Mouse (Mus musculus) right cerebral cortex, postnatal 36 days (tissue): ENCODE results near the gene Gm11146.

Source experiments
- DNase-seq, 2 experiments: peaks; one replicate each; pipeline ENCODE4 v3.0.0; 2022; ENCODE audit warnings: low spot score in 2 of 2, mixed read lengths in 1 of 2

Gm11146 gene

GRCm38 (mm10) chr16:77556446-77557105 is 45.3 kb downstream of the Gm11146 start:
- no peak for DNase-seq

- no peak for DNase-seq
Observed at GRCm38 (mm10) chr16:77551051-77551450, 50.8 kb downstream of the Gm11146 start.
